Comparison of ENCODE assay signal across 8 mouse cellular contexts in the genomic region with DNA sequence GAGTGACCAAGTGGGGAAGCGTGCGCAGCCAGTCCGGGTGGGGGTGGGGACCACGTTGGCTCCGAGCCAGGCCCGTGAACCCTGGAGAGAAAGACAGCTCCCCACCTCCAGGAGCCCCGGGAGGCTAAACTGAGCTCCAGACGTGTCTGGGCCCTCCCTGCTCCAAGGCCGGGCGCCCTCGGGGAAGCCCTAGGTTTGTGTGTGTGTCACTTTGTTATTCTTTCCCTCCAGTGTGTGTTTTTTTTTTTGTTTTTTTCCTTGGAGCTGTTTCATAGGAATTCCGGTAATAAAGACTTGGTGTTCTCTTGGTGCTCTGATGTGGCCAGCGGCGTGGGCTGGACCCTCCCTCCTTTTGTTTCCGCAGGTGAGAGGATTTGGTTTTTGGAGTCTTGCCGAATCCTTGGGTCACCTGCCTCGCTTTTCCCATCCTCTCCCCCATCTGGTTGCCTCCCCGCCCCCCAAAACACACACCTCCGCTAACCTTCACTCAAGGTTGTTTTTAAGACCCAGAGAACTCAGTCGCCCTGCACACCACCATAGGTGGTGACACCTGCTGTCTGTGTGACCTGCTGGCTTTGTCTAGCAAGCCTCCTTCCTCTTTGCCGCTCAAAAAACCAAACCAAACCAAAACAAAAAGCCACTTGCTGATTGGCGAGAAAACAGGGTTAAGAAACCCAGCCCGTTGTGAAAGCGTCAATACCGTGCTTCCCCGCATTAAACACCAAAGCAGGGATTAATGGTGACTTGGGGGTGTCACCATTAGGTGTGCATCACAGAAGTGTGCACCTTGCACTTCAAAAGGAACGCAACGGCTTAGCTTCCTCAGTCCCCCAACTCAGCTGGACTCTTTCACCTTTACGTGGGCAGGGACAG. TPM values are rescaled to one million over a fixed set of nuclear protein-coding genes. Genes with fewer than 3 reads are reported as not detected.
A peak's percentile ranks its signal among the peaks of the same experiment; 100 is the strongest.
DNase-seq lines count a peak whose midpoint lies in the region; ATAC-seq and TF ChIP-seq lines count a peak whose summit lies in the region.

No protein-coding gene starts in this region.

- no peak for TF ChIP-seq CTCF in ES-Bruce4 (IDR thresholded peaks at IDR 0.05; ENCODE audit: low read depth, low read length)
- no peak for TF ChIP-seq CTCF in heart, postnatal 0 days (IDR thresholded peaks at IDR 0.05; ENCODE audit: low read depth)

- no peak overlapping the region for H3K9ac ChIP-seq in hindbrain, embryonic 11.5 days (ENCODE audit: low read depth, low read length)
- H3K9ac ChIP-seq in hindbrain, embryonic 16.5 days (ENCODE audit: low read depth, low read length): no peak overlapping the region
- H3K9ac ChIP-seq in ES-Bruce4 (ENCODE audit: low read depth, poor library complexity, severe bottlenecking): peak overlapping the region; percentile 46
- H3K9ac ChIP-seq in heart, postnatal 0 days (replicated peaks; ENCODE audit: low read depth, low read length): peak overlapping the region; percentile 48; the same call in 1 of the 2 replicates
- H3K9ac ChIP-seq in liver, embryonic 16.5 days (ENCODE audit: low read depth, low read length): no peak overlapping the region

- intact Hi-C loops in left cerebral cortex, postnatal 10 days (cut with DNase I): no loop called here
- intact Hi-C loops in gastrocnemius, postnatal 14 days (cut with DNase I; ENCODE audit: low total_unique reads): loop anchor here (5.0 kb wide), 1 partner anchor 137 kb away; no protein-coding TSS in a partner anchor

- peak overlapping the region; percentile 11; the same call in 1 of the 2 replicates for H3K4me3 ChIP-seq in hindbrain, embryonic 11.5 days (ENCODE audit: low read depth, low read length)
- no peak overlapping the region for H3K4me3 ChIP-seq in hindbrain, embryonic 16.5 days (ENCODE audit: low read length)
- H3K4me3 ChIP-seq in ES-Bruce4 (ENCODE audit: low read depth, low read length): peak overlapping the region; percentile 37
- H3K4me3 ChIP-seq in heart, postnatal 0 days (ENCODE audit: low read depth, low read length): peak overlapping the region; percentile 21
- peak overlapping the region; percentile 27 for H3K4me3 ChIP-seq in liver, embryonic 16.5 days (ENCODE audit: low read depth, low read length)

- H3K9me3 ChIP-seq in hindbrain, embryonic 11.5 days (ENCODE audit: control insufficient read depth, low read length): no peaks in the 10 kb centered on the region
- H3K9me3 ChIP-seq in hindbrain, embryonic 16.5 days (ENCODE audit: control insufficient read depth, low read length): no peaks in the 10 kb centered on the region
- H3K9me3 ChIP-seq in ES-Bruce4 (replicated peaks; ENCODE audit: control insufficient read depth, insufficient read depth, low read length, poor library complexity, severe bottlenecking): no peaks in the 10 kb centered on the region
- H3K9me3 ChIP-seq in heart, postnatal 0 days (replicated peaks; ENCODE audit: control insufficient read depth, low read length): no peaks in the 10 kb centered on the region
- no peaks in the 10 kb centered on the region for H3K9me3 ChIP-seq in liver, embryonic 16.5 days (replicated peaks; ENCODE audit: control insufficient read depth, low read length)

- peaks cover 28% of the 10 kb centered on the region for H3K27me3 ChIP-seq in hindbrain, embryonic 11.5 days (ENCODE audit: control insufficient read depth, insufficient read depth, low read length)
- H3K27me3 ChIP-seq in hindbrain, embryonic 16.5 days (replicated peaks; ENCODE audit: control insufficient read depth, insufficient read depth, low read length): peaks cover 30% of the 10 kb centered on the region
- no peaks in the 10 kb centered on the region for H3K27me3 ChIP-seq in ES-Bruce4 (ENCODE audit: control insufficient read depth, insufficient read depth, low read length, poor library complexity, severe bottlenecking)
- H3K27me3 ChIP-seq in heart, postnatal 0 days (ENCODE audit: control insufficient read depth, insufficient read depth, low read length): peaks cover 26% of the 10 kb centered on the region
- H3K27me3 ChIP-seq in liver, embryonic 16.5 days (ENCODE audit: control insufficient read depth, insufficient read depth, low read depth, low read length): peaks cover 53% of the 10 kb centered on the region

- peak; percentile 78 for TF ChIP-seq EP300 in ES-Bruce4 (IDR thresholded peaks at IDR 0.05; ENCODE audit: insufficient read depth, low read depth, low read length)
- TF ChIP-seq EP300 in heart, postnatal 0 days (IDR thresholded peaks at IDR 0.05; ENCODE audit: low read depth): no peak

- 5% methylated on average over 29 of the region's 29 CpGs for WGBS in hindbrain, embryonic 11.5 days
- 25% methylated on average over 28 of the region's 29 CpGs for WGBS in hindbrain, embryonic 16.5 days
- 29% methylated on average over 29 of the region's 29 CpGs for WGBS in heart, postnatal 0 days
- 3% methylated on average over 29 of the region's 29 CpGs for WGBS in liver, embryonic 16.5 days (ENCODE audit: insufficient replicate concordance)

- no peak for TF ChIP-seq POLR2A in ES-Bruce4 (IDR thresholded peaks at IDR 0.05; ENCODE audit: insufficient read depth, low read length)

- H3K4me1 ChIP-seq in hindbrain, embryonic 11.5 days (replicated peaks; ENCODE audit: control insufficient read depth, insufficient read depth, low read length): peaks cover 2% of the 10 kb centered on the region; the same call in 1 of the 2 replicates
- H3K4me1 ChIP-seq in hindbrain, embryonic 16.5 days (ENCODE audit: control insufficient read depth, insufficient read depth, low read depth, low read length): no peaks in the 10 kb centered on the region; the same call in 1 of the 2 replicates
- H3K4me1 ChIP-seq in ES-Bruce4 (ENCODE audit: control insufficient read depth, insufficient read depth, low read length): peaks cover 7% of the 10 kb centered on the region
- H3K4me1 ChIP-seq in heart, postnatal 0 days (ENCODE audit: control insufficient read depth, insufficient read depth): peaks cover 17% of the 10 kb centered on the region
- no peaks in the 10 kb centered on the region; the same call in none of the 2 replicates for H3K4me1 ChIP-seq in liver, embryonic 16.5 days (ENCODE audit: control insufficient read depth, low read depth, low read length)

- no peak for ATAC-seq in hindbrain, embryonic 11.5 days (ENCODE audit: low FRiP score)
- ATAC-seq in hindbrain, embryonic 16.5 days: no peak
- peak; percentile 18; the same call in 1 of the 2 replicates for ATAC-seq in heart, postnatal 0 days (ENCODE audit: insufficient read depth, low read depth)
- ATAC-seq in liver, embryonic 16.5 days (ENCODE audit: low read depth): no peak

- peak overlapping the region; percentile 20; the same call in 1 of the 2 replicates for H3K4me2 ChIP-seq in hindbrain, embryonic 11.5 days (replicated peaks; ENCODE audit: low read depth, low read length)
- H3K4me2 ChIP-seq in hindbrain, embryonic 16.5 days (ENCODE audit: low read length): no peak overlapping the region
- peak overlapping the region; percentile 54 for H3K4me2 ChIP-seq in heart, postnatal 0 days (ENCODE audit: low read depth, low read length)
- peak overlapping the region; percentile 38 for H3K4me2 ChIP-seq in liver, embryonic 16.5 days (ENCODE audit: low read depth, low read length)

- no peaks in the 10 kb centered on the region for H3K36me3 ChIP-seq in hindbrain, embryonic 11.5 days (ENCODE audit: control insufficient read depth, insufficient read depth, low read length)
- H3K36me3 ChIP-seq in hindbrain, embryonic 16.5 days (ENCODE audit: control insufficient read depth, insufficient read depth, low read length): peaks cover 4% of the 10 kb centered on the region; the same call in 1 of the 2 replicates
- no peaks in the 10 kb centered on the region for H3K36me3 ChIP-seq in ES-Bruce4 (ENCODE audit: control insufficient read depth, insufficient read depth, low read length, poor library complexity, severe bottlenecking)
- H3K36me3 ChIP-seq in heart, postnatal 0 days (replicated peaks; ENCODE audit: control insufficient read depth, insufficient read depth, low read length): no peaks in the 10 kb centered on the region
- H3K36me3 ChIP-seq in liver, embryonic 16.5 days (ENCODE audit: control insufficient read depth, insufficient read depth): no peaks in the 10 kb centered on the region

- no peak for DNase-seq in hindbrain, embryonic 11.5 days (ENCODE audit: low spot score)
- DNase-seq in heart, postnatal 0 days (ENCODE audit: low spot score): no peak
- DNase-seq in left cerebral cortex, postnatal 10 days (ENCODE audit: extremely low spot score in 1 of 2, low spot score in 2 of 2): no peak
- no peak for DNase-seq in gastrocnemius, postnatal 14 days
- no peak for DNase-seq in frontal cortex, postnatal 25 days (ENCODE audit: low spot score in 2 of 2)

- H3K27ac ChIP-seq in hindbrain, embryonic 11.5 days (ENCODE audit: low read depth, low read length): no peak overlapping the region
- H3K27ac ChIP-seq in hindbrain, embryonic 16.5 days (ENCODE audit: low read depth, low read length): no peak overlapping the region
- peak overlapping the region; percentile 64 for H3K27ac ChIP-seq in ES-Bruce4 (ENCODE audit: insufficient read depth, low read length)
- H3K27ac ChIP-seq in heart, postnatal 0 days (ENCODE audit: low read depth): no peak overlapping the region
- H3K27ac ChIP-seq in liver, embryonic 16.5 days (ENCODE audit: low read length): no peak overlapping the region

RNA-seq across cellular contexts. Expression of a gene that starts 10.1 kb away (rescaled TPM):
- 83.2 and 84.5 TPM in 2 replicates for polyA plus RNA-seq in hindbrain, embryonic 11.5 days (2014; fragmentation: Nextera tagmentation; extraction: Ambion mirVana)
- polyA plus RNA-seq in hindbrain, embryonic 16.5 days (2015; fragmentation: Nextera tagmentation; extraction: Ambion mirVana): 61.1 and 68.8 TPM in 2 replicates
- polyA plus RNA-seq in ES-Bruce4 (2011; ENCODE audit: insufficient read depth, insufficient read length, low read depth, missing spikeins): 67.9 and 107 TPM in 2 replicates
- 77.6 and 240 TPM in 2 replicates for total RNA-seq in heart, postnatal 0 days (2014; rRNA removed; ENCODE audit: low replicate concordance)
- 156 TPM in 2 replicates for polyA plus RNA-seq in heart, postnatal 0 days (2015; fragmentation: Nextera tagmentation; extraction: Ambion mirVana)
- 23.5 and 26.1 TPM in 2 replicates for polyA plus RNA-seq in liver, embryonic 16.5 days (2015; fragmentation: Nextera tagmentation; extraction: Ambion mirVana)
- total RNA-seq in left cerebral cortex, postnatal 10 days (2021): 10 to 100 TPM; 55.1 to 68.0 TPM
- total RNA-seq in gastrocnemius, postnatal 14 days (2021): 100 to 1,000 TPM; 127 to 132 TPM

Comparison
In these comparisons a context has a peak if more than half of its experiments do, and no peak if none do; other contexts are left out.
1. H3K9ac ChIP-seq: peak in ES-Bruce4 (single experiment) and heart, postnatal 0 days (single experiment); none in hindbrain, embryonic 11.5 days (single experiment), hindbrain, embryonic 16.5 days (single experiment) and liver, embryonic 16.5 days (single experiment).